Mouse (Mus musculus): ENCODE measurements around the gene Wdr18. TPM values are rescaled to one million over a fixed set of nuclear protein-coding genes. Genes with fewer than 3 reads are reported as not detected.
A peak's percentile ranks its signal among the peaks of the same experiment; 100 is the strongest.

Wdr18 gene
- polyA plus RNA-seq, 1 experiment from 2014 or later: 50.3 TPM

DNA sequence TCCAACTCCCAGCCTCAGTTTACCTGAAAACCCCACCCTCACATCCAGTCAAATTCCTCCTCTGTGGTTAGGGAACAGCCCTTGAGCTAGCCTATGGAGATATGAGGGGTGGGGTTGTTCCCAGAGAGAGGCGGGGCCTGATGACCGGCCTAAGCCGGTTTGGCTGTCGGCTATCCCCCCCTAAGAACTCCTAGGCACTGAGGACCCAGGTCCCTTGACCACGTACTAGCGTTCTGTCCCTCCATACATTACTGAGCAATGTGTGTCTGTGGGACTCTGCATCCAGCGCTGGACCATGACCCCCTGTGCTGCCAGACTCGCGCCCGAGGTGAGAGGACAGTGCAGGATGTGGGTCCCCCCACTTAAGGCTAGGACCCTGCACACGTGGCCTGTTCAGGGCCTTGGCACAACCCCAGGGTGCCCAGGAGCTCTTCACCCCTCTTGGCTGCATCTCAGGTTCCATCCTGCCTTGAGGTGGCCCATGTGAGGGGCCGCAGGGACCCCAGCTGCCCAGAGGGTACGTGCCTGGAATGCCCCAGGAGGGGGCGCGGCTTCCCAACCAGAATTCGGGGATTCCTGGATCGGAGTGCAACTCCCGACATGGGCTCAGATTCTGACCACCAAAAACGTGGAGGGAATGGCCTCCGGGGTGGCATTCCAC, 59.6 kb downstream of the Wdr18 start:
- Histone ChIP-seq H3K4me3 (ENCODE audit: low read depth, low read length) (no peak overlapping the region), H3K27ac (replicated peaks) (no peak overlapping the region), H3K27me3 (ENCODE audit: control insufficient read depth, insufficient read depth, low read length) (no peaks in the 10 kb centered on the region), H3K4me2 (replicated peaks; ENCODE audit: low read depth) (peak overlapping the region; percentile 37), H3K9me3 (ENCODE audit: control insufficient read depth, low read length) (no peaks in the 10 kb centered on the region), H3K36me3 (ENCODE audit: control insufficient read depth, insufficient read depth, low read length) (no peaks in the 10 kb centered on the region), H3K9ac (ENCODE audit: low read length) (0 out of 2 replicates have a peak overlapping the region, but pooled peaks have one; percentile 38), H3K4me1 (replicated peaks; ENCODE audit: control insufficient read depth, insufficient read depth) (0 out of 2 replicates have a peak, but pooled peaks cover 3% of the 10 kb centered on the region)
- WGBS: 30% methylated on average over 20 of the region's 20 CpGs
- DNase-seq (ENCODE audit: low spot score) (no peak), ATAC-seq (ENCODE audit: low FRiP score, low TSS enrichment) (peak; percentile 9; the same call in 1 of the 2 replicates)
- TF ChIP-seq CTCF (IDR thresholded peaks at IDR 0.05; ENCODE audit: low read depth): peak; percentile 39; the same call in 1 of the 2 replicates
- TF ChIP-seq EP300 (optimal IDR thresholded peaks at IDR 0.05): no peak

Other genes with a start within 250 kb of the Wdr18 start
- gene Hcn2, start 243.5 kb upstream of the Wdr18 start, polyA plus RNA-seq (2015; fragmentation: Nextera tagmentation; extraction: Ambion mirVana): 0.28 and 0.38 TPM in 2 replicates
- gene Polrmt, start 213.6 kb upstream of the Wdr18 start, polyA plus RNA-seq (2015; fragmentation: Nextera tagmentation; extraction: Ambion mirVana): 16.5 and 20.6 TPM in 2 replicates
- gene Fgf22, start 205.1 kb upstream of the Wdr18 start, polyA plus RNA-seq (2015; fragmentation: Nextera tagmentation; extraction: Ambion mirVana): 13.5 and 14.9 TPM in 2 replicates
- gene Rnf126, start 193.2 kb upstream of the Wdr18 start, polyA plus RNA-seq (2015; fragmentation: Nextera tagmentation; extraction: Ambion mirVana): 60.0 and 68.6 TPM in 2 replicates
- 14.1 and 17.6 TPM in 2 replicates for gene Fstl3, start 182.9 kb upstream of the Wdr18 start, polyA plus RNA-seq (2015; fragmentation: Nextera tagmentation; extraction: Ambion mirVana)
- gene Prss57, start 169.2 kb upstream of the Wdr18 start, polyA plus RNA-seq (2015; fragmentation: Nextera tagmentation; extraction: Ambion mirVana): 0.04 and 0.15 TPM in 2 replicates
- 27.8 and 29.1 TPM in 2 replicates for gene Palm, start 166.6 kb upstream of the Wdr18 start, polyA plus RNA-seq (2015; fragmentation: Nextera tagmentation; extraction: Ambion mirVana)
- 57.6 and 58.0 TPM in 2 replicates for gene Misp, start 139.2 kb upstream of the Wdr18 start, polyA plus RNA-seq (2015; fragmentation: Nextera tagmentation; extraction: Ambion mirVana)
- gene Ptbp1, start 105.7 kb upstream of the Wdr18 start, polyA plus RNA-seq (2015; fragmentation: Nextera tagmentation; extraction: Ambion mirVana): 99.3 and 103 TPM in 2 replicates
- gene Prtn3, start 85.7 kb upstream of the Wdr18 start, polyA plus RNA-seq (2015; fragmentation: Nextera tagmentation; extraction: Ambion mirVana): 0.86 and 0.87 TPM in 2 replicates
- 5.5 and 7.0 TPM in 2 replicates for gene Plppr3, start 85.5 kb upstream of the Wdr18 start, polyA plus RNA-seq (2015; fragmentation: Nextera tagmentation; extraction: Ambion mirVana)
- gene Elane, start 73.9 kb upstream of the Wdr18 start, polyA plus RNA-seq (2015; fragmentation: Nextera tagmentation; extraction: Ambion mirVana): 0.30 and 0.55 TPM in 2 replicates
- gene Cfd, start 69.3 kb upstream of the Wdr18 start, polyA plus RNA-seq (2015; fragmentation: Nextera tagmentation; extraction: Ambion mirVana): not detected in 2 replicates
- 25.6 and 29.7 TPM in 2 replicates for gene Med16, start 51.2 kb upstream of the Wdr18 start, polyA plus RNA-seq (2015; fragmentation: Nextera tagmentation; extraction: Ambion mirVana)
- 8.9 and 18.0 TPM in 2 replicates for gene Gm26602, start 49.3 kb upstream of the Wdr18 start, polyA plus RNA-seq (2015; fragmentation: Nextera tagmentation; extraction: Ambion mirVana)
- 0.79 and 0.99 TPM in 2 replicates for gene Kiss1r, start 43.2 kb upstream of the Wdr18 start, polyA plus RNA-seq (2015; fragmentation: Nextera tagmentation; extraction: Ambion mirVana)
- gene R3hdm4, start 38.9 kb upstream of the Wdr18 start, polyA plus RNA-seq (2015; fragmentation: Nextera tagmentation; extraction: Ambion mirVana): 160 and 174 TPM in 2 replicates
- gene Arid3a, start 33.1 kb upstream of the Wdr18 start, polyA plus RNA-seq (2015; fragmentation: Nextera tagmentation; extraction: Ambion mirVana): 3.2 and 3.5 TPM in 2 replicates
- 0.17 and 0.18 TPM in 2 replicates for gene Grin3b, start 10.6 kb downstream of the Wdr18 start, polyA plus RNA-seq (2015; fragmentation: Nextera tagmentation; extraction: Ambion mirVana)
- 18.5 and 19.1 TPM in 2 replicates for gene Tmem259, start 24.2 kb downstream of the Wdr18 start, polyA plus RNA-seq (2015; fragmentation: Nextera tagmentation; extraction: Ambion mirVana)
- 236 and 245 TPM in 2 replicates for gene Cnn2, start 28.4 kb downstream of the Wdr18 start, polyA plus RNA-seq (2015; fragmentation: Nextera tagmentation; extraction: Ambion mirVana)
- 2.6 and 3.2 TPM in 2 replicates for gene Abca7, start 36.3 kb downstream of the Wdr18 start, polyA plus RNA-seq (2015; fragmentation: Nextera tagmentation; extraction: Ambion mirVana)
- 2.0 TPM in 2 replicates for gene Arhgap45, start 56.5 kb downstream of the Wdr18 start, polyA plus RNA-seq (2015; fragmentation: Nextera tagmentation; extraction: Ambion mirVana)
- 121 and 122 TPM in 2 replicates for gene Polr2e, start 79.6 kb downstream of the Wdr18 start, polyA plus RNA-seq (2015; fragmentation: Nextera tagmentation; extraction: Ambion mirVana)
- 435 and 445 TPM in 2 replicates for gene Gpx4, start 87.0 kb downstream of the Wdr18 start, polyA plus RNA-seq (2015; fragmentation: Nextera tagmentation; extraction: Ambion mirVana)
- gene Sbno2, start 145.4 kb downstream of the Wdr18 start, polyA plus RNA-seq (2015; fragmentation: Nextera tagmentation; extraction: Ambion mirVana): 10.7 and 11.0 TPM in 2 replicates
- 10.3 and 11.2 TPM in 2 replicates for gene Stk11, start 155.7 kb downstream of the Wdr18 start, polyA plus RNA-seq (2015; fragmentation: Nextera tagmentation; extraction: Ambion mirVana)
- 679 and 705 TPM in 2 replicates for gene Atp5d, start 178.5 kb downstream of the Wdr18 start, polyA plus RNA-seq (2015; fragmentation: Nextera tagmentation; extraction: Ambion mirVana)
- gene Cbarp, start 180.7 kb downstream of the Wdr18 start, polyA plus RNA-seq (2015; fragmentation: Nextera tagmentation; extraction: Ambion mirVana): 4.2 and 4.3 TPM in 2 replicates
- gene Midn, start 188.1 kb downstream of the Wdr18 start, polyA plus RNA-seq (2015; fragmentation: Nextera tagmentation; extraction: Ambion mirVana): 8.5 and 9.6 TPM in 2 replicates
- 237 and 244 TPM in 2 replicates for gene Cirbp, start 205.8 kb downstream of the Wdr18 start, polyA plus RNA-seq (2015; fragmentation: Nextera tagmentation; extraction: Ambion mirVana)
- 13.9 and 14.1 TPM in 2 replicates for gene 1600002K03Rik, start 212.8 kb downstream of the Wdr18 start, polyA plus RNA-seq (2015; fragmentation: Nextera tagmentation; extraction: Ambion mirVana)
- gene Efna2, start 219.3 kb downstream of the Wdr18 start, polyA plus RNA-seq (2015; fragmentation: Nextera tagmentation; extraction: Ambion mirVana): 6.5 and 7.2 TPM in 2 replicates

All from stomach, postnatal 0 days (tissue).